Mouse (Mus musculus) olfactory bulb, adult 2 months (tissue): Measurements from ENCODE around the gene Gm21865.
"Not testable (repeated sequence)": the region's sequence is repeated elsewhere in the genome, so short reads cannot be mapped to it uniquely, and the experiment has no call there.

ENCODE experiments used
- CTCF ChIP-seq: fragments of 200-500 bp; IDR thresholded peaks from 2 replicates; pipeline ENCODE4 v1.5.1; 2012; ENCODE audit warnings: low read depth, mild to moderate bottlenecking, low read length, moderate library complexity; ENCODE audit not compliant: insufficient read depth
- POLR2A ChIP-seq: fragments of 200-500 bp; IDR thresholded peaks from 2 replicates; pipeline ENCODE4 v1.6.1; 2012; ENCODE audit warnings: mild to moderate bottlenecking, low read depth, low read length, moderate library complexity; ENCODE audit not compliant: insufficient read depth

DNA sequence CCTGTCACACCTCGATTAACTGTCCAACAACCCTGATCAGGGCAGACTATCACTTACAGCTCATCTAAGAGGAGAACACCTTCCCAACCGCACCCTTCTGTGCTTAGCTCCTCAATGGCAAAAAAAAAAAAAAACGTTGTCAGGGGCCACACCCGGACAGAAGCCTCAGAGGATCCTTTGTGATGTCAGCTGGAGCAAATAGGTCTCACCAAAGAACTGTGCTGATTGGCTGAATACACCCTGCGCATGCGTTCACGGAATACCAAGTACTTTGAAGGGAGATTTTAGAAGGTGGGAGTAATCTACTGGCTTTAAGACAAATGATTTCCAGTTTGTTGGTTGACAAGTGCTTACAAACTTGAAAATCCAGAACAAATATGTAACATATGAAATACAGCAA is at the start of gene Gm21865:
- TF ChIP-seq CTCF, POLR2A: not testable (repeated sequence)
